Mouse (Mus musculus) frontal cortex, postnatal 36 days (tissue): ENCODE results near the gene Clpp.

Experiments used
- DNase-seq, 2 experiments: peaks; one replicate each; pipeline ENCODE4 v3.0.0; 2022; ENCODE audit warnings: low spot score in 2 of 2

The Clpp gene

DNA sequence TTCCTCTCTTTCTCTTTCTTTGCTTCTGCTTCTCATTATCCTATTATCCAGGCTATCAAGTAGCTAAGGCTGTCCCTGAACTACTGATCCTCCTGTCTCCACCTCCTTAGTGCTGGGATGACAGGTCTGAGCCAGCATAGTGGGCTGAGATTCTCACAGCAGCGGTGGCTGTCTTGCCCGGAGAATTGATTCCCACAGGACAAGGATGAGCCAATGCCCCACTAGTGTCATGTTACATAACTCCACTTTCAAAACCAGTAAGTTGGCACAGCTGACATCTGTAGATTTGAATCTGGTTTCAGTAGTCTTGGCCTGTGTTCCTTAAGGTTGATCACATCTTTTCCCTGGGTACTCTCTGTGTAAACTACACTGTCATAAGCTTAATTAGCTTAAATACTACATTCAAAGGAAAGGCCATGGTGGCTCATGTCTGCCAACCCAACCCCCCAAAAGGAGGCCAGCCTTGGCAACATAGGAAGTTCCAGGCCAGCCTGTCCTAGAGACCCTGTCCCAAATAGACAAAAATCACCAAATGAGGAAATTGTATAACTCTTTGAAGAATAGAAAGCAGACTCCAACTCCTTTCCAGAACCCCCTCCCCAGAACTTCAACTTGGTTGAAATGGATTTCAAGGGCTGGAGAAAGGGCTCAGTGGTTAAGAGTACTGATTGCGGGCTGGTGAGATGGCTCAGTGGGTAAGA lies 3.9 kb upstream of the Clpp start:
- DNase-seq, result no peak

GRCm38 (mm10) chr17:56988441-56988840 lies 1.7 kb upstream of the Clpp start:
- no peak for DNase-seq

GRCm38 (mm10) chr17:56988921-56989430 lies 1.1 kb upstream of the Clpp start:
- no peak for DNase-seq

DNA sequence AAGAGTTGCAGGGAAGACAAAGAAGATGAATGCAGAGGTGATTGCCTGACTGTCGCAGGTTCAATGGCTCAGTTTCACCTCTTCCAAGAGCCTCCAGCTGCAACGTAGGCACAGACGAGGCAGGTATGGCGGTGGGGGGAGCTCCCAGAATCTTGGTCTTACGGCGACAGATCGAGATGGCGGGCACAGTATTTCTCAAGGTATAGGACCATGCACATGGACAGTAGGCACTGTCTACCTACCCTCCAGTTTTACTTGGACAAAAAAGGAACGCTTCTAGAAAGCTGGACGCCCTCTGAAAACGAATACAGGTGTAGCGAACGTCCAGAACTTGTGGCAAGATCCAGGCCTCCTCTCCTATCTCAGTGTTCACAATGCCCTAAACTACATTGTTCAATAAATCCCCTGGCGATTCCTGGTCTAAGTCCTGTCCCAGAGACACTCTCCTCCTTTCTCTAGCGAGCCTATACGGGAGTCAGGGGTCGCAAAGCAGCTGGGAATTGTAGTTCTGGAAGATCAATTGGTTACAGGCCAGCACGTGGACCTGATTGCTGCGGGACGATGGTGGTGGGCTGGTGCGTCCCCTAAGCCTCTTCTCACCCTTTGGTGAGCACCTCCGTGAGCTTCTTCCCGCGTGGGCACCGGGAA lies 514 bp upstream of the Clpp start:
- peak in 1 of 2 experiments; percentile 86 for DNase-seq

DNA sequence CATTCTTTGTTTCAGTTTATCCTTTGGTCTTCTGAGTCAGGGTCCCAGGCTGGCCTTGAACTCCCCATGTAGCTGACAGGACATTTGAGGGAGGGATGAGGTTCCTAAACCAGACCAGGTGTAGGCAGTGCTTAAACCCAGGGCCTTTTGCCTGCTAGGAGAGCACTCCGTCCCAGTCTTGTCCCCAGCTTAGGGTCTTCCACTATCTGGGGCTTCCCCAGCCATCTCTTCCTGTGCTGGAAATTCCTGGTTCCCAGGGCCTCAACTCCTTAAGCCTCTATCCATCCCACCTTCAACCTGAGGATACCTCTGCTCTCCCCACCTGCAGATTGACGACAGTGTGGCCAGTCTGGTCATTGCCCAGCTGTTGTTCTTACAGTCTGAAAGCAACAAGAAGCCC lies 861 bp downstream of the Clpp start:
- no peak for DNase-seq

DNA sequence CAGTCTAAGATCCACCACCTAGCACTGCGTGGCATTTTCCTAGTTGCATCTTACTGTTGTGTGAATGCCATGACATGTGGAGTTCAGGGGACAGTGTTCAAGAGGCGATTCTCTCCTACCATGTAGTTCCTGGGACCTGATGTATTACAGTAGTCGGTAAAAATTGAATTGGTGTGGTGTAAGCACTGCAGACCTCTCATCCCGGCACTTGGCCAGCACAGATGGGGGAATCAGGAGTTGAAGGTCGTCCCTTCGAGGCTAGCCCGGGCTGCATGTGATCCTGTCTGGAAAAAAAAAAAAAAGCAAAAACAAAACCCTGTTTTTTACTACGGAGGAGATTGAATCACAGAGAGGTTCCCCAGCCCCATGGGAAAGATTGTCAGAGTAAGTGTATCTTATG lies 4.9 kb downstream of the Clpp start:
- no peak for DNase-seq

- no peak for DNase-seq
These were observed 6.4 kb downstream of the Clpp start for GRCm38 (mm10) chr17:56996506-56996905.

DNA sequence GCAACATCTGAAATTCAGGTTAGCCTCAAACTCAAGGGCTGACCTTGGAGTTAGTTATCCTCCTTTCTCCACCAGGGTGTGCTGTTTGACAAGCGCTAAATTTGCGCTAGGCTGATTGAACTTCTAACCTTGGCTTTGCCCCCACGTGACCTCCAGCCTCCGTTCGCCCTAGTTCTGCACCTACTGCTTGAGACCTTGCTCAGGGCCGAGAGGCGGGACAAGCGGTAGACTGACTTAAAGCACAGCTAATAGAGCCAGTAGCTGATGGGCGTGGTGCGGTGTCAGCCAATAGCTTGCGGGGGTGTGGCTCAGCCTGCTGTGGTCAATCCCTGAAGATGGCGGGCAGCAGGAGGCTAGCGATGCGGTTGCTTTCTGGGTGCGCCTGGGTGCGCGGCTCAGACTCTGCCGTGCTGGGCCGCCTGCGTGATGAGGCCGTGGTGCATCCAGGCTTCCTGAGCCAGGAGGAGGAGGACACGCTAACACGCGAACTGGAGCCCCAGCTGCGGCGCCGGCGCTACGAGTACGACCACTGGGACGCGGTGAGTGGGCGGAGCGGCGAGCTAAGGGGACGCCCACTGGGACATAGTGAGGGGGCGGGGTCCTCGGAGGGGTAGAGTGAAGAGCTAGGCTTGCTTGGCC lies 7.0 kb downstream of the Clpp start, which contains the start of gene Alkbh7:
Gene Alkbh7 (plus strand): TSS at position 311 of the 639 bp plus-strand sequence.
- peak; percentile 93 to 96 for DNase-seq

DNA sequence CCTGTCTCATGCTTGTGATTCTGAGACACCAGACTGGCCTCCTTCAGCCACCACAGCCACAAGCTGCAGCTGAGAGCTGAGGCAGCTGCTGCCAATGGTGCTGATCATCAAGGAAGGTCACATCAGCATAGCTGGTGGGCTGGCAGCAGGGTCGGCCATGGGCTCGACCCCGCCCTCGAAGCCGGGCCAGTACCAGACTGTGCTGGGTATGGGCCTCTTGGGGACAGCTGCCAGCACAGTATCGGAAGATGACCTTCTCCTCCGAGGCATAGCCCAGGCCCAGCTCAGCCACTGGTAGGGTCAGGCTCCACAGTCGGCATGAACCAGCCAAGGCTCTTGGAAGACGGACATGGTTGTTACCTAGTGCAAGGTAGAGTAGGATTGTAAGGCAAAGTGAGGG lies 9.3 kb downstream of the Clpp start:
- DNase-seq, result no peak

- no peak for DNase-seq
These were observed 10.0 kb downstream of the Clpp start, which contains the start of gene Pspn for GRCm38 (mm10) chr17:56999968-57000609. TSS of gene Pspn (minus strand) at chr17:57000018.

GRCm38 (mm10) chr17:57001228-57001627 lies 11.1 kb downstream of the Clpp start:
- no peak for DNase-seq

DNA sequence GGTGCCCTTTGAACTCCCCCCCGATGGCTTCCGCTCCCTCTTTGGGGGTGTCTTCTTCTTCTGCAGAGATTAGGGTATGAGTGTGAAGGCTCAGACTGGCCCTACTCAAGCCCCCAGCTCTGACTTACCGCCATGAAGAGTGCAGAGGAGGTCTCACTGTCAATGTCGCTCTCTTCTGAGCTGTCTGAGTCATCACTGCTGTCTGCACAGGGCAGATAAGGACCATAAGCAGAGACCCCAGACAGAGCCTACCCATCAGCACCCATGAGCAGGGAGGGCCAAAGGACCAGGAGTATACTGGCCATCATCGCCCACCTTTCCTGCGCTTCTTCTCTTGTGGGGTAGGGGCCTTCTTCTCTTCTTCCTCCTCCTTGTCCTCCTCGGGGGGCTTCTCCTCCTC lies 13.9 kb downstream of the Clpp start:
- no peak for DNase-seq

GRCm38 (mm10) chr17:57007137-57007905 lies 17.2 kb downstream of the Clpp start:
- no peak for DNase-seq

DNA sequence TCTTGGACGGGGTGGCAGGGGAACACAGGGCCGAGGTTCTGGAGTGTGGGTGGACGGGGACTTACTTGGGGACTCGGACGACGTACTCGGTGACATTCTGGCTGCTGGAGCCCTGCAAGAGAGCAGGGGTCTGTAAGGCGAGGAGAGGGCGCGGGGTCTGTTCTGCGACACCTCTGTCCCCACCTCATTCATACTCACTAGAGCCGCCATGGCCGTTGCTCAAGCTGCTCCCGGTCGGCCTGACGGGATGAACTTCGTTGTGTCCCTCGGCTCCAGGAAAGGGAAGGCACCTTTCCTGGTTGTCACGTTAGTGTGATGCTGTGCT lies 20.8 kb downstream of the Clpp start:
- DNase-seq, result no peak

DNA sequence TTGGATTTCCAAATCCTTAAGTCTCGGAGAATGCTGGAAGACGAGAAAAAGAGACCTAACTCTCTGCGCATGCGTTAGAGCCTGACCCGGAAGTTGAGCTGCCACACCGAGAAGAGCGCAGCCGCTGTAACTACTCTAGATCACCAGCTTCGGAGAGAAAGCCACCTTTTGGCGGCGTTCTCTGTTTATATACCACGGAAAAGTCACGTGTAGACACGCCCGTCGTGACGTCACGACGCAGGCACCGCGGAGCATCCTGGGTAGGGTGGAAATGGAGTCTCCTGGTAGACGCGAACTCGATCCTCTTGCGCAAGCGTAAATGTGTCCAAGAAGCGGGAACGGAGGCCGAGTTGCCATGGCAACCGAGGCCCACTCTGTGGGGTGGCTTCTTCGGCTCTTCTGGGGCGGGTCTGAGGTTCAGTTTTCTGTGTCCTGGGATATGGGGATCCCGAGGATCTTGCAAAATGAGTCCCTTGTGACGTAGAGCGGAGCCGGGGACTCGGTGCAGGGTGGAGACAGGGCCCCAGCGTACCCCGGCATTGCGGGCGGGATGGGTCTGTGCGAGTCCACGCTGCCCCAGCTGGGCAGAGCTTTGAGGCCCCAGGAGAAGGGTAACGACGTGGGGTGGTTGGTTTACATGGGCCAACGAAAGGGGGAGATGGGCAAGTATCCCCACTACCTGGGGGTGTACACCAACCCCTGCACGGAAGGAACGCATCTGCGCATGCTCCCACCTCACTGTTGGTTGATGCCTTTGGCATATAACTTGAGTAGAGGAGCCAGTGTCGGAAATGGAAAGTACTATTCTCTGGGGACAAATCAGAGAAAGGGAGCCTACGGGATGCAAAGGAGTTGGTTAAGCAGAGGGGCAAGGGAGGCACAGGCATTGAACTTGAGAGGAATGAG lies 21.4 kb downstream of the Clpp start, which contains the start of the genes Gtf2f1 and Gm17949:
Gene Gtf2f1 (minus strand): TSS at position 53 of the 906 bp plus-strand sequence.
Gene Gm17949 (plus strand): TSS at position 234 of the 906 bp plus-strand sequence.
- DNase-seq, result peak; percentile 92 to 97

GRCm38 (mm10) chr17:57012245-57012795 lies 22.2 kb downstream of the Clpp start:
- DNase-seq, result no peak

GRCm38 (mm10) chr17:57019693-57020092 lies 29.6 kb downstream of the Clpp start:
- no peak for DNase-seq

GRCm38 (mm10) chr17:57020960-57021359 lies 30.9 kb downstream of the Clpp start:
- DNase-seq, result no peak

DNA sequence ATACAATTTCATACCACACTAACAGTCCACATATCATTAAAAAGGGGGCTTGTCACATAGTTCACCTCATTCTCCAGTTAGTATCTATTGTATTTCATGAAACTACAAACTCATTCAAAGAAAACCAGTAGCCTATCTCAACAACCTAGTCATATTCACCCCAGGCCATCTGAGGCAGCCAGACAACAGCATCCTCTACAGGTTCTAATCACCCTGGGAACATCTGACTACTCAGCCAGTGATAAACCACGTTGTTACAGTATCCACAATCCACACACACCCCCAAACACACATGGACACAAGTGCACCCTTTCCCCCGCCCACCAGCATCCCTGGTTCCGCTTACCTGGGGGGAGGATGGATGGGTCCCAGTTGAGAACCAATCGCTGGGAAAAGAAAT lies 37.4 kb downstream of the Clpp start:
- no peak for DNase-seq

DNA sequence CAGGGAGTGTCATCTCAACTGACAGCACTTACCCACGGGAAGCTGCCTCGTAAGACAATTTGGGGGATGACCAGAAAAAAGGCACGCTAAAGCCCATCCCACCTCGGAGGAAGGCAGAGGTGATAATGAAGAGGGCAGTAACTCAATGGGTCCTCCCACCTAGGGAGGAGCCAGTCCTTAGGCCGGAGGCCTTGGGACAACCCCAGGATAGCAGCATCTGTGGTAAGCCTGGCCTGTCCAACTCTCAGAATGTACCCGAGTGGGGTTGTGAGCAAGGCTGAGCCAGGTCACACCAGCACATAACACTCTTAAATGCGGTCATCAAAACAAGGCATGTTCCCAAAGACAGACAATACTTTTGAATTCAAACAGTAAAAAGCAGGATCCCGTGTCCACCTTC lies 39.6 kb downstream of the Clpp start:
- no peak for DNase-seq
